Mouse (Mus musculus): ENCODE data around the gene Vmn1r75.

Vmn1r75 gene

DNA sequence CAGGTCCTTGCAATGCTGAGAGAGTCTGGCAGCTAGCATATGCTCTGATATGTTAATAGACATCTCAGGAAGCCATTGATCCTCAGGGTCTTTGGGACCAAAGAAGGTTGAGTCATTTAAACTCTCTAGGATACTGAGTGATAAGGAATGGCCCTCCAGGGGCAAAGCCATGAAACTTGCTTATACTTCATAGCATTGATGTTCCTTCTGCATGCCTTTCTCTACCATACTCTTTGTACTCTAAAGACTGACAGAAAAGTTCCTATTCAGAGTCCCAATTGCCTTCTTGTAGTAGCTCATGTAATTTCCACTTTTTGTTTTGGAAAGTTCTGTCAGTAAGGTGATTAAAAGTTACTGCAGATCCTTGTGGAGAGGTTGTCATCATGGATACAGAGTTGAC, at the start of gene Vmn1r75:
Gene Vmn1r75, plus strand, starts transcription at position 301 of the 400 bp plus-strand sequence.
- DNase-seq (ENCODE audit: low read depth, low spot score): no peak

DNA sequence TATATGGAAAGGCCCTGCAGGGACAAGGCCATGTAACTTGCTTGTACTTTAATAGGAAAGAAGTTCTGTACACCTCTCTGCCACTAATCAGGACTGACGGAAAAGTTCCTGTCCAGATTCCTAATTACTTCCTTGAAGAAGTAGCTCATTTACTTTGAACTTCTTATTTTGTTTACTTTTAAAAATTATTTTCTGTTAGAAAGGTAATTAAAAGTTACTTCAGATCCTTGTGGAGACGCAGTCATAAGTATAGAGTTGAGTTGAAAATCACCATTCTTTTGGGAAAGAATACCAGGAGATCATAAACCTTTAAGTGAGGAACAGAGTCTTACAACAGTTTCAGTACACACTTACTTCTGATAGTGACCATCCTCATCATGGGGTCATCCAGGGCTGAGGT, 40.8 kb upstream of the Vmn1r75 start, which contains the start of gene Vmn1r74:
Gene Vmn1r74, plus strand, starts transcription at position 301 of the 400 bp plus-strand sequence.
- DNase-seq (ENCODE audit: low read depth, low spot score): no peak

Measured in forelimb bud, embryonic 11.5 days (tissue).